Mouse (Mus musculus) hindbrain, embryonic 12.5 days (tissue): ENCODE measurements at regions not wholly inside any gene's neighbourhood (a gene's known extent, or its start where the extent isn't known, plus 50 kb on each side); places are given as distances from the start of the nearest gene placed in this dataset.

ENCODE experiments used
- ATAC-seq: fragments of 200-750 bp; cut with Nextera tagmentation; 2 replicates; pipeline ENCODE4 v1.8.0; 2017; ENCODE audit warnings: moderate TSS enrichment; ENCODE audit not compliant: low FRiP score
- H3K27ac ChIP-seq: fragments of 300-500 bp; sonication (generic); 2 replicates; pipeline ENCODE4 v1.5.1; 2016; ENCODE audit warnings: mild to moderate bottlenecking
- H3K27me3 ChIP-seq: fragments of 300-500 bp; sonication (generic); 2 replicates; pipeline ENCODE4 v1.6.1; 2016; ENCODE audit warnings: mild to moderate bottlenecking
- H3K36me3 ChIP-seq: fragments of 300-500 bp; sonication (generic); 2 replicates; pipeline ENCODE4 v1.6.1; 2016; ENCODE audit warnings: mild to moderate bottlenecking
- H3K4me1 ChIP-seq: fragments of 300-500 bp; sonication (generic); 2 replicates; pipeline ENCODE4 v1.6.1; 2016
- H3K4me2 ChIP-seq: fragments of 300-500 bp; sonication (generic); replicated peaks from 2 replicates; pipeline ENCODE4 v1.6.1; 2016; ENCODE audit warnings: mild to moderate bottlenecking
- H3K4me3 ChIP-seq: fragments of 300-500 bp; sonication (generic); 2 replicates; pipeline ENCODE4 v1.5.1; 2016; ENCODE audit warnings: mild to moderate bottlenecking
- H3K9ac ChIP-seq: fragments of 300-500 bp; sonication (generic); 2 replicates; pipeline ENCODE4 v1.6.1; 2016; ENCODE audit warnings: mild to moderate bottlenecking, moderate library complexity
- H3K9me3 ChIP-seq: fragments of 300-500 bp; sonication (generic); replicated peaks from 2 replicates; pipeline ENCODE4 v1.6.1; 2016; ENCODE audit warnings: mild to moderate bottlenecking
- WGBS: fragments of 180-500 bp; shearing (Covaris S2); methylation state at CpG from one replicate; pipeline ENCODE4 v1.1.7; 2016; 5-methylcytosine and 5-hydroxymethylcytosine counted together

GRCm38 (mm10) chr10:111767011-111767720, 205.3 kb upstream of the Krr1 start:
- 93% methylated on average over 7 of the region's 7 CpGs for WGBS
- no peak overlapping the region for H3K27ac ChIP-seq

GRCm38 (mm10) chr10:111767813-111768455, 204.5 kb upstream of the Krr1 start:
- Histone ChIP-seq H3K9ac (no peak overlapping the region), H3K27me3 (no peaks in the 10 kb centered on the region), H3K4me1 (no peaks in the 10 kb centered on the region), H3K36me3 (no peaks in the 10 kb centered on the region), H3K9me3 (no peaks in the 10 kb centered on the region), H3K4me2 (no peak overlapping the region), H3K4me3 (no peak overlapping the region), H3K27ac (no peak overlapping the region)
- ATAC-seq = no peak
- 88% methylated on average over 14 of the region's 14 CpGs for WGBS

More at GRCm38 (mm10) chr10:111767011-111767720, 205.3 kb upstream of the Krr1 start:
- no peak overlapping the region for H3K4me3 ChIP-seq
- H3K4me2 ChIP-seq = no peak overlapping the region
- H3K36me3 ChIP-seq = no peaks in the 10 kb centered on the region
- no peak for ATAC-seq
- no peaks in the 10 kb centered on the region for H3K9me3 ChIP-seq
- H3K4me1 ChIP-seq = no peaks in the 10 kb centered on the region
- no peaks in the 10 kb centered on the region for H3K27me3 ChIP-seq
- H3K9ac ChIP-seq = no peak overlapping the region

- WGBS = 75% methylated on average over 9 of the region's 9 CpGs
- Histone ChIP-seq H3K4me2 (no peak overlapping the region), H3K27ac (no peak overlapping the region), H3K4me1 (no peaks in the 10 kb centered on the region), H3K27me3 (no peaks in the 10 kb centered on the region), H3K4me3 (no peak overlapping the region), H3K9me3 (no peaks in the 10 kb centered on the region), H3K36me3 (no peaks in the 10 kb centered on the region), H3K9ac (no peak overlapping the region)
- ATAC-seq = no peak
Measured at GRCm38 (mm10) chr10:111769486-111770002, 202.9 kb upstream of the Krr1 start.

- 65% methylated on average over 2 of the region's 2 CpGs for WGBS
- no peak for ATAC-seq
Measured at GRCm38 (mm10) chr10:111770027-111770426, 202.4 kb upstream of the Krr1 start.

GRCm38 (mm10) chr10:111771010-111771409, 201.5 kb upstream of the Krr1 start:
- no peak for ATAC-seq
- Histone ChIP-seq H3K4me1 (no peaks in the 10 kb centered on the region), H3K4me3 (no peak overlapping the region), H3K36me3 (no peaks in the 10 kb centered on the region), H3K4me2 (no peak overlapping the region), H3K27me3 (no peaks in the 10 kb centered on the region), H3K27ac (no peak overlapping the region), H3K9me3 (no peaks in the 10 kb centered on the region), H3K9ac (no peak overlapping the region)
- WGBS = 91% methylated on average over 4 of the region's 4 CpGs

More at GRCm38 (mm10) chr10:111770027-111770426, 202.4 kb upstream of the Krr1 start:
- H3K27ac ChIP-seq = no peak overlapping the region
- H3K27me3 ChIP-seq = no peaks in the 10 kb centered on the region
- no peaks in the 10 kb centered on the region for H3K36me3 ChIP-seq
- H3K4me3 ChIP-seq = no peak overlapping the region
- H3K4me2 ChIP-seq = no peak overlapping the region
- H3K9me3 ChIP-seq = no peaks in the 10 kb centered on the region
- H3K4me1 ChIP-seq = no peaks in the 10 kb centered on the region
- no peak overlapping the region for H3K9ac ChIP-seq

GRCm38 (mm10) chr10:111777559-111777958, 194.9 kb upstream of the Krr1 start:
- Histone ChIP-seq H3K9me3 (no peaks in the 10 kb centered on the region), H3K4me3 (no peak overlapping the region), H3K36me3 (no peaks in the 10 kb centered on the region), H3K27me3 (peaks cover 2% of the 10 kb centered on the region; the same call in 1 of the 2 replicates), H3K27ac (no peak overlapping the region), H3K4me2 (no peak overlapping the region), H3K4me1 (no peaks in the 10 kb centered on the region), H3K9ac (no peak overlapping the region)
- ATAC-seq = no peak

- H3K4me3 ChIP-seq = no peak overlapping the region
- 80% methylated on average over 5 of the region's 5 CpGs for WGBS
- no peaks in the 10 kb centered on the region for H3K9me3 ChIP-seq
- H3K27ac ChIP-seq = no peak overlapping the region
- H3K4me2 ChIP-seq = no peak overlapping the region
- H3K36me3 ChIP-seq = no peaks in the 10 kb centered on the region
- peaks cover 4% of the 10 kb centered on the region; the same call in 1 of the 2 replicates for H3K27me3 ChIP-seq
- no peak for ATAC-seq
- H3K9ac ChIP-seq = no peak overlapping the region
- H3K4me1 ChIP-seq = peaks cover under 1% of the 10 kb centered on the region; the same call in 1 of the 2 replicates
Measured at GRCm38 (mm10) chr10:111778111-111778510, 194.4 kb upstream of the Krr1 start.

GRCm38 (mm10) chr10:111779956-111780355, 192.5 kb upstream of the Krr1 start:
- H3K27me3 ChIP-seq = peaks cover 4% of the 10 kb centered on the region; the same call in 1 of the 2 replicates
- 95% methylated on average over 7 of the region's 7 CpGs for WGBS
- no peaks in the 10 kb centered on the region for H3K9me3 ChIP-seq
- peaks cover 10% of the 10 kb centered on the region for H3K4me1 ChIP-seq
- H3K4me2 ChIP-seq = no peak overlapping the region
- H3K27ac ChIP-seq = no peak overlapping the region
- no peak overlapping the region for H3K4me3 ChIP-seq
- no peak overlapping the region for H3K9ac ChIP-seq
- H3K36me3 ChIP-seq = no peaks in the 10 kb centered on the region
- no peak for ATAC-seq

GRCm38 (mm10) chr10:111782195-111782810, 190.2 kb upstream of the Krr1 start:
- Histone ChIP-seq H3K4me1 (peaks cover 16% of the 10 kb centered on the region), H3K36me3 (no peaks in the 10 kb centered on the region), H3K4me3 (no peak overlapping the region), H3K9me3 (no peaks in the 10 kb centered on the region), H3K9ac (no peak overlapping the region), H3K27ac (no peak overlapping the region), H3K4me2 (no peak overlapping the region), H3K27me3 (peaks cover 4% of the 10 kb centered on the region; the same call in 1 of the 2 replicates)
- no peak for ATAC-seq
- WGBS = 86% methylated on average over 22 of the region's 22 CpGs

GRCm38 (mm10) chr10:111783496-111783895, 189.0 kb upstream of the Krr1 start:
- H3K27ac ChIP-seq = no peak overlapping the region
- 41% methylated on average over 3 of the region's 3 CpGs for WGBS
- no peak overlapping the region for H3K9ac ChIP-seq

GRCm38 (mm10) chr10:111784065-111784853, 188.2 kb upstream of the Krr1 start:
- Histone ChIP-seq H3K4me2 (no peak overlapping the region), H3K4me3 (no peak overlapping the region), H3K9me3 (no peaks in the 10 kb centered on the region), H3K36me3 (no peaks in the 10 kb centered on the region), H3K27me3 (peaks cover 4% of the 10 kb centered on the region; the same call in 1 of the 2 replicates), H3K27ac (no peak overlapping the region), H3K9ac (no peak overlapping the region), H3K4me1 (peaks cover 18% of the 10 kb centered on the region)
- WGBS = 70% methylated on average over 12 of the region's 12 CpGs
- no peak for ATAC-seq

More at GRCm38 (mm10) chr10:111783496-111783895, 189.0 kb upstream of the Krr1 start:
- Histone ChIP-seq H3K27me3 (peaks cover 4% of the 10 kb centered on the region; the same call in 1 of the 2 replicates), H3K4me2 (no peak overlapping the region), H3K4me3 (no peak overlapping the region), H3K4me1 (peaks cover 18% of the 10 kb centered on the region), H3K36me3 (no peaks in the 10 kb centered on the region), H3K9me3 (no peaks in the 10 kb centered on the region)
- no peak for ATAC-seq
